Mouse (Mus musculus) spleen, postnatal 10 days (tissue): ENCODE measurements around the gene Tiam1.
A peak's percentile ranks its signal among the peaks of the same experiment; 100 is the strongest.

Source experiments
- DNase-seq, 2 experiments: peaks; one replicate each; pipeline ENCODE4 v3.0.0; 2021 to 2022; ENCODE audit warnings: low spot score in 2 of 2

The Tiam1 gene

DNA sequence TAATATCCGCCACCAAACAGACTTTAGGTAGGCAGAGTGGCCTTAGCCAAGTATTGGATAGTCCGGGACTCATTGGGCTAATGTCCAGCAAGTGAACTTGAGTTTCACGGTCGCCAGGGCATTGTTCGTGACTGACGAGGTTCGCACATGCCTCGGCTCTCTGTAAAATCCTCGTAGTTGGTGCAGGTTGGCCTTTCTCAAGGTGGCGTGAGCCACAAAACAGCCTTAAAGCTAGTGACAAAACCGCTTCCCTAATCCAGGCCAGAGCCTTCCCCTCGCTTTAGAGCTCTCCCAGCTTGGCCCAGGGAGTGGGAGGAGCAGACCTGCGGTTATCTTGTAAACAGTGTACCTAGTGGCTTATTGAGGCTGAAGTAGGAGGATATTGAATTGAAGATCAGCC is 972 bp upstream of the Tiam1 start:
- DNase-seq = peak; percentile 36 to 37

DNA sequence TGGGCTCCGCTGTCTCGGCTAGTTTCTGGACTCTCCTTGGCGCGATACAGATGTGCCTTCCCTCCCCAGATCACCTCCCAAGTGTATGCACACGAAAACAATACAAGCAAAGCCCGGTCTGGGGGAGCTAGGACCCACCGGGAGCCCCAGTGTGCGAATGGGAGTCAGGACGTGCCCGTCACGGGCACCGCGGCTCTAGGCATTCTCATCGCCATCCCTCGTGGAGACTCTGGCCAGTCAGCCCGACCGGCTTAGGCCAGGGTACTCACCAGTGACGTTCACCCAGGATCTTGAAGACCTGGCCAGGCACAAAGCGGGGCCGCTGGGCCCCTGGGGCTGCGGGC is 181 bp downstream of the Tiam1 start:
- no peak for DNase-seq

DNA sequence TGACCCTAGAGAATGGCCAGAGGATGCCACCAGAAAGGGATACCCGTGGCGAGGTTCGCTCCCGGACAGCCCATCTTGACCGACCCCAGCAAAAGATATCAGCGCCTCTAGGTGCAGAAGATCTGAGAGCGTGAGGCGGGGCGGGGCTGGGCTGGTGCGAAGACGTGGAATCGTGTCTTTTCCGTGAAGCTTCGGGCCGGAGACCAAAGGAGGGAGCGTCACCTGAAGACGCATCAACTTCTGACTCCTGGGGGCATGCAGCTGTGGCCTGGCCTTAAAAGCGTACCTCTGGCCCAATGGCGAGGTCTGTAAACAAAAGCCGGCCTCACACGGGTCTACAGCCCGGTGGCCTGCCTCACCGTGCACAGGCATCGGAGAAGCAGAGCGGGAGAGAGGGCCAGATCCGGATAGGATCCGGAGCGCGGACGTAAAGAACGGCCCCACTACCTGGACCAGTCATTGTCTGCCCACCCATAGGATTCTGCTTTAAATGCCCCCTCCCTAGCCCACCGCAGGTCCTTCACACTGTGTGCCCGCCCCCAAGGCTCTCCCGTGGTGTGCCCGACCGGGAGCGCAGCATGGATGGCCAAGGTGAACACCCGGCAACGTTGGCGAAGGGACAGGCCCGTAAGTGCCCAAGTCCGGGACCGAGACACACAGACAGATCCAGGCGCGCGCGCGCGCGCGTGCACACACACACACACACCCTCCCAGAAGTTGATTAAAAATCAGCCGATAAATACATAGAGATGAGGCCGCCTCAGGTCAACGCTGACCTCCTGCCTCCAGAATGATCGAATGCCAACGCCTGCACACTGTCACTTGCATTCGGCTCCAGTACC is 774 bp downstream of the Tiam1 start:
- peak; percentile 60 to 70 for DNase-seq

DNA sequence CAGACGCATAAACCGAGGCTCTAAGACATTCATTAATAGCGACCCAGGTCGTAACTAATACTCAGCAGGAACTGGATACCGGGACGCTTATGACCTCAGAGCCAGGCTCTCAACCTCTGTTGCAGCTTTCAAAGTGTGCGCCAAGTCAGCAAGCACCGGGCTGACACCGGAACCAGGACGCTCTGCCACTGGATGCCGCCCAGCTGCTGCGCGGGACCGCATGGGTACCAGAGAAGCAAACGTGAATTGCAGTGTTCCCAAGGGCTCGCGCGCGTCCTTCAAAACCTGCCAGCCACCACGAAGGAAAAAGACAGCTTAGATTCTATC is 1.4 kb downstream of the Tiam1 start:
- DNase-seq = no peak

DNA sequence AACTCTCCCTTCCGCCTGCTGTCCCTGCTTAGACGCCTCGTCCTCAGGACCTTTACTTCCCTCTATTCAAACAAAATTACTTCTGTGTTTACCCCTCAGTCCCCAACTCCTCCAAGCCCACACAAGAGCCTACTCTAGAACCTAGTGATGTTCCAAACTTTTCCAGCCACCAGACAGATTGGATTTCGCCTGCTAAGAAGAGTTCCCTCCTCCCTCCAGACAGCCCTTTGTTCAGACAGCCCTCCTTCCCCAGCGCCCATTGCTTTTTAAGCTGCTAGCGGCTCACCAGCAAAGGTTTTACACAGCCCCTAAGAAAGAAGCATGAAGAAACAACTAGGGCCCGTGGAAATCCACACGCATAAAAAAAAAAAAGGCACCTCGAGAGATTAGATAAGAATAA is 2.0 kb downstream of the Tiam1 start:
- no peak for DNase-seq

DNA sequence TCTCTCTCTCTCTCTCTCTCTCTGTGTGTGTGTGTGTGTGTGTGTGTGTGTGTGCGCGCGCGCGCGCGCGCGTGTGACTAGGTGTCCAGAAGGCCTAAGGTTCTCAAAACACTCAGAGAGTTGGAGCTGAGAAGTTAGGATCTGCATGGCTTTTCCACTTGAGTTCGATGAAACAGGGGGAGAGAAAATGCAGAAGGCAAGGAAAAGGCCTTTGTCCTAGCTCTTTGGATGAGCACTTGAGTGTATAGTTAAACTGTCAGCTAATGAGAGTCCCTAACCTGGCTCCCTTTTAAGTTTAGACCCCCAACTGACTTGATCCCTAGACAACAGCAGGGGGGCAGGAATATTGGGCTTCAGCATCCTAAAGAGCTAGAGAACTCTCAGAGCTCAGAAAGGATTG is 3.0 kb downstream of the Tiam1 start:
- DNase-seq = no peak

DNA sequence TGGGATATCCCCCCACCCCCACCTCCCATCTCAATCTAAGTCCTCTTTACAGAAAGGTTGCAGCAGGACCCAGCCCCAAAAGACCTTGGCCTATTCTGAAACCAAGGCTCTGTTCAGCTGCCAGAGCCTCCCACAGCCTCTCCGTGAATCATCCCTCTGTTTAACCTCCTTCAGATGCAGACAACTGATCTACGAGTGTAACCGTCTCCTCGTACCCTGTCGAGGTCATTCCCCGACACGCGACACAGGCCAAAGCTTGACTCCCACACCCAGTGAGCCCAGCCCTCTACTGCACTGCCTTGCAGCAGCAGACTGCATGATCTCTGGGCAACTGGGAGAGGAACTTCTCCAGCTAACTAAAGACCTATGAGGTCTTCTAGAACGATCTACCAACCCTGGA is 3.9 kb downstream of the Tiam1 start:
- DNase-seq = no peak

DNA sequence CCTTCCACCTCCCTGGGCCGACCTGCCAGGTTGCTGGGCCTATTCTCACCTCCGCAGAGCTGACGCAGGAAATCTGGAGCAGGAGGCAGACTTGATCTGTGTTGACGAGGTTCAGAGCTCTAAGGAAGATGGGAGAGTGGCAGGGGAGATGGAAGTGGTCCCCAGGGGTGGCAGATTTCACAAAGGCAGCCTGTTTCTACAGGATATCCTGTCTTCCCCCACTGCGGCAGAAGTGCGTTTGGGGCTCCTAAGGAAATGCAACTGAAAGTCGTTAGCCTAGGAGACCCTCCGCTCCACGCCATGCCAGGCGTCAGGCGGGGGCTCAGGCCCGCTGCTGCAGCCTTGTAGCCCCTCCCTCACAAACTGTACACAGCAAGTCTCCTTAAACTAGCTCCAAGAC is 5.4 kb downstream of the Tiam1 start:
- DNase-seq = no peak

DNA sequence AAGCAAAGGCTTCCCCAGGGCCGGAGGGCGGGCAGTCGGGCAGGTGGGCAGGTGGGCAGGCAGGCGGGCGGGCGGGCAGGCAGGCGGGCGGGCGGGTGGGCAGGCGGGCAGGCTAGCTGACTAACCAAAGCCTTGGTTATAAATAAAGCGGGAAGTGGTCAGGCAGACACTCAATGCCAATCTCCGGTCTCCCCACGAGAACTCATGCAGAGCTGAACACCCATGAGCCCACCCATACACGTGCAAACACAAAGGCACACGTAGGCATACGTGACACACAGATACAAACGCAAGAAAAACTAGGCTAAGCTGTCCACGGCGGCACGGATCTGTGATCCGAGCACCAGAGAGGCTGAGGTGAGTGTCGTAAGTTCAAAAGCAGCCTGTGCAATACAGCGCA is 6.4 kb downstream of the Tiam1 start:
- DNase-seq = no peak

DNA sequence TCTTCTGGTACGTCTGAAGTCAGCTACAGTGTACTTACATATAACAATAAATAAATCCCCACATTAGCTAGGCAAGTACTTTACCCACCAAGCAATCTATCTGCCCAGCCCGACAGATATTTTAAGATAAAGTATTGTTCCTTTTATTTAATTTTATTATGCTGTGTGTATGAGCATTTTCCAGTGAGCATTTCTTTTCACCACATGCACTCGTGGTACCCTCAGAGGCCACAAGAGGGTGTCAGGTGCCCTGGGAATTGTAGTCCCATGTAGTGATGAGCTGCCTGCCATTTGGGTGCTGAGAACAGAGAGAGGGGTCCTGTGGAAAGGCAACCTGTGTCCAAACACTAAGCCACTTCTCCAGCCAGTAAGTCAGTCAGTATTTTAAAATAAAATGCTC is 8.0 kb downstream of the Tiam1 start:
- DNase-seq = no peak

DNA sequence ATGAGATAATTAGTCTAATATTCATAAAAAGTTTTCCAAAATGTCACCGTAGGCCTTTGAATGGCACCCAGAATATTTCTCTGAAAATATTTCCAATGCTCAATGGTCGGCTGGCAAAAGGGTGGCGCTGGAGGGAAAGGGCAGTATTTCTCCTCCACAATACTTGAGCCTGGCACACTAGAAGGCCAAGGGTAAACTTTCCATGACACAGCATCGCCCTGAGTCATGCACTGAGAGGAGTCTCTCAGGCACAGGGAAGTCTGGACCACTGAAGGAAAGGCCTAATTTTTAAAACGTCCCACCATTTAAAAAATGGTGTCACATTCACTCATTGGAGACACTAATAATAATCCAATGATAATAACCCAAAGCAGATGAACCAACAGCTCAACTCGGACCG is 9.2 kb downstream of the Tiam1 start:
- DNase-seq = no peak

DNA sequence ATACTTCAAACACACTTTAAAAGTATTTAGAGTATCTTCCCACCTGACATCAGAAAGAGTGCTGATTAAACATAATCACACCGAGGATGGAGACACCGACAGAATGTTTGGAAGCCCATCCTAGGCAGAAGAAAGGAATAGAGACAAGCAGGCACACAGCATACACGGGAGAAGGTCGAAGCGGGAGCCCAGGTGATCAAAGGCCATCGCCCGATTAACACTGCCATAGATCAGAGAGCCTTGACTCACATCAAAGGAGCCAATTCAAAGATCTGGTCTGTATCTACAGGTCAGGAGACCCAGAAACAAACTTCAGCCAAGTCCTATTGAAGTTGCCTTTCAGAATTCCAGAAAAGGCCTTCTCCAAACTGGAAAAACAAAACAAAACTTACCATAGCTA is 10.8 kb downstream of the Tiam1 start:
- DNase-seq = no peak

DNA sequence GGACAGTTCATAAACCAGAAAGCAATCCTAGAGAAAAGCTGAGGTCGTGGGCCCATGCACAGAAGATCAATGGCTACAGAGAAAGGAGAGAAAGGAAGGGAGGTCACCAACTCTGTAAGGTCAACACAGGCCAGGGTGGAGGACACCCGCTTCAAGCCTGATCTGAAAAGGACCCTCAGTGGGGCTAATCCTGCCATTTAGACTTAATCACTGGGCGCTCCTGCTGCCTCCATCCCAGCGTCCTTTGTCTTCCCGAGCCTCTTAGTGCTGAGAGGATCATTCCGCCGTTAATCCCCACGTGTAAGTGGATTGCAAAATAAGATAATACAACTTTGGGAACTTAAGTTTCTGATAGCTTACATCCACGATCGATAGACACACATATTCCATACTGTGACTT is 11.2 kb downstream of the Tiam1 start:
- DNase-seq = no peak

DNA sequence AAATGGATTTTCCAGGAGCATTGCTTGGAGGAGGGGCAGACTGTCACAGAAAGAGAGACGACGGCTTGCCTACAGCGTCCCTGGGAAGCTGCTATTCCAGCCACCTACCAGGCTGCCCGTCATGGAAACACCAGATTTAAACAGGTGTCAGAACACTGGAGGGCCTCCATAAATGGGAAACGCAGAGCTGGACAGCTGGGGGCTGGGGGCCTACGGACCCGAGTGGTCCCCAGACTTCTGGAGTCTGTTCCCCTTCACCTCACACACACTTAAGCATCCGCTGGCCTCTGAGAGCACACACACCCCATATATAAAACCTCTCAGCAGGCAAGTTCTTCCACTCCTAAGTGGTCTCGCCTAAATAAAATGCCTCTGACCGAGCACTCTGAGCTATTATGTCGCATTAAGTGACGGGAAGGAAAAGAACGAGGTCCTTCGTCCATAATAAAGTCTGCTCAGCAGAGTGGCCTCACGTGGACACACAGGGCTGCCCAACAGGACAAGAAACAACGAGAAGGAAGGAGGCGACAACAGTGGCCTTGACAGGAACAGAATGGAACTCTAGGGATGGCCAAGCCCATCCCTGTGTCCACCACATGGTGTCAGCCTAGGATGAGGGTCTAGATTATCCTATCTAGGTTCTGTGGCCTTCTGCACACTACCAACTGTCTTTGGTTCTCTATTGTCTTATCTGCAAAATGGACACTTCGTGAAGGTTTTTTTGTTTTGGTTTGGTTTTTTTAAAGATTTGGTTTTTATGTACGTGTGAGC is 14.6 kb downstream of the Tiam1 start:
- no peak for DNase-seq

DNA sequence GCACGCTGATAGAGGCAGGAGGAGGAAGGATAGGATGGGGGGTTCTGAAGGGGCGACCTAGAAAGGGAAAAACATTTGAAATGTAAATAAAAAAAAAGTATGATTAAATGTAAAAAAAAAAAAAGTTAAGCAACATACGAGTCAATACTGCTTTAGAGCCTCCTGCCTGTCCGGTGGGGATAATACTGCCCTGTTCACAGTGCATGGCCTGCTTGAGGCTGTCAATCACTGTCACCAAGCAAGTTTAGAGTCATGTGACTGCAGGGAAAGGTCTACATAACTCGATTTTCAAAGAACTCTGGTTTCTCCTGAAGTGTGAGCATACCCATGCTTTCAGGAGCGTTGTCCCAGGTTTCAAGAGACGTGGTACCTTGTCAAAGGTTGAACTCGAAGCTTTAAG is 15.2 kb downstream of the Tiam1 start:
- DNase-seq = no peak

DNA sequence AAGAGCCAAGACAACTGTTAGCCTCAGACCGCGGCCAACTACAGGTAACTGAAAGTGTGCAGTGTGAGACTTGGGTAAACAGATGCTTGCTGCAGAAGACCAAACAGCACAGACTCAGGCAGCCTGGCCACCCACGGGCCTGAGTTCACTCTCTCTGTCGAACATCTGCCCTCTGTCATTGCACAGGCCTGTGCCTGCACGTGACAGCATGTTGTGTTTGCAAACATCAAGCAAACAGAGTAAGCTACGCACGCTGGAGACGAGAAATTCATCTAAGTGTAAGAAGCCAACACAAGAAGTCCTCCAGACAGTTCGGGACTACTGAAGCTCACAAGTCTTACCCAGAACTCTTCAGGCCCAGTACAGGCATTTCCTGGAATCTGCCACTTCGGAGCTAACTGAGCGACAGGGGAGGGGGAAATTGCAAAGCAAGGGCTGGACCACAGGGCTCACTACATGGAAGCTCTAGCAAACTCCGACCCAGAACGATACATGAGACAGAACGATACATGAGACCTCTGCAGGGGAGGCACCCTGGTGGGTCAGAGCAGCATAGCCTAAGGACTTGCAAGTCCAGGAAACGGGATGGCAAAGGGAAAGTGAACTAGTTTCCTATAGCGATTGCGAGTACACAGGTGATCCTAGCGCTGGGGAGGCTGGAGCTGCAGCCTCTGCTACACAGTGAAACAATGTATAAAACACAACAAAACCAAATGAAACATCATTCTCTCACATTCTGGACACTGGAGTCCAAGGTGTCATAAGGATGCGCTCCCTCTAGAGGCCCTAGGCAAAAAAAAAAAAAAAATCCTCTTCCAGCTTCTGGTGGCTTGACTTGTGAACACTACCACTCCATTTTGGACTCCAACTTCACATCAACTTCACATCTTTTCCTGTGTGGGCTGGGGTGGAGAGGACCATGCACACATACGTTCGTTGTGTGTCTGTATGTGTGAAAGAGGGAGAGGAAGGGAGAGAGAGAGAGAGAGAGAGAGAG is 18.0 kb downstream of the Tiam1 start:
- DNase-seq = no peak

DNA sequence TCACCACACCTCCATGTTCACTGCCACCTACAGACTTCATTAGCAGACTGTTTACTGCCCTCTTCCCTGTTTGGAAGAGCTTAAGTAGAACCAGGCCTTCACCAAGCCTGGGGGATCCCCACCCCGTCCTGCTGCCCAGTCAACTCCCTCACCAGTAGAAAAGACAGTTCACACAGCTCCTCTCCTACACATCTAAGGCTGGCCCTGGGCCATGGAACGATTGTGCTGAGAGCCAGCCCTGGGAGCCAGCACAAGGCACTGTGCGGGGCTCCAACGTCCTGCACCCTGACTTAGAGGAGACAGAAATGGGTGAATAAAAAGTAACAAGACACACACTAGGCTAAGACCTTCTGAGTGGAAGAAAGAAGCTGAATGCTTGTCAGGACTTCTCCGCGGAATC is 20.5 kb downstream of the Tiam1 start:
- no peak for DNase-seq

DNA sequence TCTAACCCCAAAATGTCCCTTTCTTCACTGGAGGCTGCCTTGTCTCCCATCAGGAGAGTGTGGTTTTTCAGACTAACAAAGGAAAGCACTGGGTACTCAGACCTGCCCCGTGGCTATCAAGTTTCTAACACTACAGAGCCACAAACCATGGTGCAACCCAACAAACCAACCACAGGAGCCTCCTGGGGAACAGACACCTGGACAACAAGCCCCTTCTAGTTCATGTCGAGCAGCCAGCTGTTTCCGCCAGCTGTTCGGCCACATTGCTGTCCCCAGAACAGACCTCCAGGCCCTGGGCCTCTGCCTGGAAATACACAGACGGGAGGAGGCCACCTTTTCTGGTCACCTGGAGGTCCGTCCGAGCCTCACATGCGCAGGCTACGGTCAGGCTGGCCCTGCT is 21.1 kb downstream of the Tiam1 start:
- peak in 1 of 2 experiments; percentile 40 for DNase-seq

DNA sequence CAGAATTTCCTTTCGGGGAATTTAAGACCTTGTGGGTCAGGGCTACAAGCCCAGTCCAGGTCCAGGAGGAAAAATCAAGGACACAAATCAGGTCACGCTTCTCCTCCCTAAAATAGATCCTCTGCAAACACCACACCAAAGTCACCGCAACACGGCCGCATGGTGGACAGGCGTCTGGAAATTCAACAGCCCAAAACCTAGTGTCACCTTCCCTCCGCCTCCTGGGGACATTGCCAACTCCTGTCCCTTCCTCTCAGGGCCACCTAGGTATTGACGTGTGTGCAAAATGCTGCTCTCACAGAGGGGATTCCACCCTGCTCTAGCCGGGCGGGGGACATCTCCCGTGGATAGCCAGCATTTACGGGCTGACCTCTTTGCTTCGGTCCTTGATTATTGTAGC is 21.8 kb downstream of the Tiam1 start:
- no peak for DNase-seq

DNA sequence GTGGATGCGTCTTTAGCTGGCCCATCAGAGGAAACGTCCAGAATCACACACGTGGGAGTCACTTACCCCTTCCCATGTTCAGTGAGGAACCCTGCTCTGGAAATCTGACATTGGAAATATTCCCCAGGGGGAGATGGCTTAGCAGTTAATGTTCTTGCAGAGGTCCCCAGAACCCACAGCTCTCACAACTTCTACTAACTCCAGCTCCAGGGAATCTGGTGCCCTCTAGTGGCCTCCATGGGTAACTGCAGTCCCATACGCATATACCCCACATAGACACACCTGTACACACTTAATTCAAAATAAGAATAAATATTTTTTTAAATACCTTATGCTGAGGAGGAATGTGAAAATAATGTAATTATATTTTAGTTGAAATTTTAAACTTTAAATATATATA is 23.6 kb downstream of the Tiam1 start:
- no peak for DNase-seq

DNA sequence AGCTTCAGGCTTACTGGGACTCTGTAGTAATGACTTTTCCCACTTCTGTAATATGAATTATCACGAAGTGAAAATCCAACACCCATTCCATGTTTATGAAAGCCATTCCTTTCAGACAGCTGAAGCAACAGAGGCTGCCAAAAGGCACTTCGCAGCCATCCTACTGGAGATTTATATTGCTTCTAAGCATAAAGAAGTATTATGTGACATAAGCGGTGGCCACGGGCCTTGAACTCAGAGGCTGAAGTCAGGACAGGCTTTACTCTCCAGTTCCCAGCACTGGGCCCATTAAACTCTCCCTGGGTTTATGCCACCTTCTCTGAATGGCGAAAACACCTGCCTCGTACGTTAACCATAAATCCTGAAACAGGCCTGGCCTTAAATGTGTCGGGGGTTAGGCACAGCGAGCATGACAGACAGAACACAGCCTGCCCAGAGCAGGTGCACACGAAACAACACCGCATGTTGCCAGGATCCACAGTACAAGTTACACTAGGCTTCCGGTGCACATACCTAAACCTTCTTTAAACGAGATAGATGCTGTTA is 26.9 kb downstream of the Tiam1 start:
- no peak for DNase-seq

DNA sequence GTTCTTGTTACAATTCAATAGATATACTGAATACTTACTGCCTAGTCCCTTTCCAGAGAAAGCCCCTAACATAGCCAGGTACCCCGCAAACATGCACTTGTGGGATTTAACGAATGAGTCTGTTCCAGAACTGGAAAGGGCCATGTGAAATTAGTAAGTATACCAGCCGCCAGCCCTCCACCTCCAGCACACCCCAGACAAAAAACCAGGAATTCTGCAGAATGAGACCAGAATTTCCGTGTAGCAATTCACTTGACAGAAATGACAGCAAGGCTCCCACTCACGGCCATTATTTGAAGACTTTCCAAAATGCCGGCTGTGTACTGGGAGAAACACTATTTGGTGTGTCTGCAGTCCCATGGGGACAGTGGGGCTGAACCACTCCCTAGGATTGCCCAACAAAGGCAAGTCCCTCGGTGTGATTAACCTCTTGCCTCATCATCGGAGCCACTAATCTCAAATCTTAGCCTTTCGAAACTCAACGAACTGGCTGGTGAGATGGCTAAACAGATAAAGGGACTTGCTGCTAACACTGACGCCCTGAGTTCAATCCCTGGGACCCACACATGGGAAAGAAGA is 30.9 kb downstream of the Tiam1 start:
- DNase-seq = no peak
